ENCODE assay signal across 29 mouse cellular contexts in genomic region chr8:70823802-70824201, GRCm38 (mm10). TPM values are rescaled to one million over a fixed set of nuclear protein-coding genes. Genes with fewer than 3 reads are reported as not detected.
"Had no signal": no experiment of that assay in that cellular context is flagged by ENCODE, and none has a peak within 500 bp of the region (broad histone marks: within the 10 kb centered on the region; RNA-seq: fewer than 3 reads in every experiment).

No protein-coding gene starts in this region.

- H3K4me2 ChIP-seq: heart, embryonic 12.5 days; hindbrain, embryonic 13.5 days; hindbrain, embryonic 15.5 days; intestine, embryonic 15.5 days; limb, embryonic 13.5 days; limb, embryonic 15.5 days; liver, embryonic 11.5 days; liver, embryonic 13.5 days; liver, embryonic 15.5 days had no signal

- H3K4me3 ChIP-seq: heart, embryonic 10.5 days; heart, embryonic 12.5 days; hindbrain, embryonic 10.5 days; hindbrain, embryonic 13.5 days; hindbrain, embryonic 15.5 days; intestine, embryonic 15.5 days; limb, embryonic 13.5 days; limb, embryonic 15.5 days; liver, embryonic 13.5 days; liver, embryonic 15.5 days had no signal

- H3K9me3 ChIP-seq: hindbrain, embryonic 15.5 days; liver, embryonic 13.5 days had no signal

- H3K36me3 ChIP-seq: heart, embryonic 10.5 days; heart, embryonic 12.5 days; hindbrain, embryonic 10.5 days; hindbrain, embryonic 13.5 days; hindbrain, embryonic 15.5 days; intestine, embryonic 15.5 days; limb, embryonic 13.5 days; limb, embryonic 15.5 days; liver, embryonic 13.5 days; liver, embryonic 15.5 days had no signal

- H3K27ac ChIP-seq: heart, embryonic 10.5 days; hindbrain, embryonic 10.5 days; hindbrain, embryonic 13.5 days; hindbrain, embryonic 15.5 days; intestine, embryonic 15.5 days; limb, embryonic 13.5 days; limb, embryonic 15.5 days; liver, embryonic 13.5 days; liver, embryonic 15.5 days had no signal

- H3K27me3 ChIP-seq: intestine, embryonic 15.5 days had no signal

- DNase-seq: gastrocnemius, postnatal 25 days; heart, adult 18-20 months; heart, postnatal 10 days; heart, postnatal 4 days; kidney, adult 18-20 months; kidney, adult 8-10 months; kidney, postnatal 10 days; kidney, postnatal 25 days; kidney, postnatal 4 days; layer of hippocampus, adult 9-11 months; layer of hippocampus, postnatal 36 days; left cerebral cortex, postnatal 4 days; liver, embryonic 13.5 days had no signal

- H3K4me1 ChIP-seq: heart, embryonic 12.5 days; hindbrain, embryonic 13.5 days; hindbrain, embryonic 15.5 days had no signal

- ATAC-seq: inflammation-experienced regulatory T-cells, adult 6 months; intestine, embryonic 15.5 days; intestine, postnatal 0 days had no signal

- H3K9ac ChIP-seq: heart, embryonic 12.5 days; hindbrain, embryonic 13.5 days; hindbrain, embryonic 15.5 days; intestine, embryonic 15.5 days; limb, embryonic 13.5 days; limb, embryonic 15.5 days; liver, embryonic 13.5 days; liver, embryonic 15.5 days had no signal

RNA-seq across cellular contexts. Expression of gene Il12rb1, which starts 15.6 kb away (rescaled TPM):
- total RNA-seq: gastrocnemius, postnatal 25 days; gastrocnemius, postnatal 4 days; heart, postnatal 25 days had no signal
- polyA plus RNA-seq: heart, embryonic 10.5 days; heart, embryonic 12.5 days; heart, embryonic 14.5 days; hindbrain, embryonic 10.5 days; hindbrain, embryonic 15.5 days; kidney, embryonic 14.5 days had no signal

RNA-seq across cellular contexts. Expression of gene Kcnn1, which starts 39.3 kb away (rescaled TPM):
- polyA plus RNA-seq: inflammation-experienced regulatory T-cells, adult 6 months had no signal
